Mouse (Mus musculus): ENCODE data around the gene Btbd16. TPM values are rescaled to one million over a fixed set of nuclear protein-coding genes. Genes with fewer than 3 reads are reported as not detected.

Btbd16 gene
- polyA plus RNA-seq, 1 experiment from 2014 or later, result not detected

DNA sequence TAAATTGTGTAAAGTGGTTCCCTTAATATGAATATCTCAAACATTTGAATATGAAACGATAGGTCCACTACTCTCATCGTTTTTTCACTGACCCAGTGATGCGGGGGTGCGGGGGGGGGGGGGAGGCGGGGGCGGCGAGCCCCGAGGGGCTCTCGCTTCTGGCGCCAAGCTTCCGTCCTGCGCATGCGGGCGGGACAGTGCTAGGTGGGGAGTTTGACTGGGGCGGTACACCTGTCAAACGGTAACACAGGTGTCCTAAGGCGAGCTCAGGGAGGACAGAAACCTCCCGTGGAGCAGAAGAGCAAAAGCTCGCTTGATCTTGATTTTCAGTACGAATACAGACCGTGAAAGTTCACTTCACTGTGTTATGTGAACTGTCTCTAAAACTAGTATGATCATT lies 60.4 kb downstream of the Btbd16 start:
- ATAC-seq (replicated peaks; ENCODE audit: low FRiP score) (peak; percentile 96), DNase-seq (ENCODE audit: low spot score) (peak; percentile 95)
- H3K4me2 ChIP-seq (ENCODE audit: low read depth, low read length, severe bottlenecking), result no peak overlapping the region
- no peaks in the 10 kb centered on the region for H3K36me3 ChIP-seq (ENCODE audit: control insufficient read depth, insufficient read depth, low read length)
- H3K9ac ChIP-seq (ENCODE audit: low read length), result no peak overlapping the region
- WGBS, result 15% methylated on average over 21 of the region's 21 CpGs
- peaks cover 41% of the 10 kb centered on the region for H3K27me3 ChIP-seq (ENCODE audit: control insufficient read depth, insufficient read depth, low read length)
- H3K27ac ChIP-seq (ENCODE audit: low read depth, low read length), result no peak overlapping the region
- H3K4me1 ChIP-seq (replicated peaks; ENCODE audit: control insufficient read depth, insufficient read depth, low read length), result peaks cover 29% of the 10 kb centered on the region
- H3K4me3 ChIP-seq (ENCODE audit: low read depth, low read length), result no peak overlapping the region
- H3K9me3 ChIP-seq (ENCODE audit: control insufficient read depth, low read length), result no peaks in the 10 kb centered on the region

DNA sequence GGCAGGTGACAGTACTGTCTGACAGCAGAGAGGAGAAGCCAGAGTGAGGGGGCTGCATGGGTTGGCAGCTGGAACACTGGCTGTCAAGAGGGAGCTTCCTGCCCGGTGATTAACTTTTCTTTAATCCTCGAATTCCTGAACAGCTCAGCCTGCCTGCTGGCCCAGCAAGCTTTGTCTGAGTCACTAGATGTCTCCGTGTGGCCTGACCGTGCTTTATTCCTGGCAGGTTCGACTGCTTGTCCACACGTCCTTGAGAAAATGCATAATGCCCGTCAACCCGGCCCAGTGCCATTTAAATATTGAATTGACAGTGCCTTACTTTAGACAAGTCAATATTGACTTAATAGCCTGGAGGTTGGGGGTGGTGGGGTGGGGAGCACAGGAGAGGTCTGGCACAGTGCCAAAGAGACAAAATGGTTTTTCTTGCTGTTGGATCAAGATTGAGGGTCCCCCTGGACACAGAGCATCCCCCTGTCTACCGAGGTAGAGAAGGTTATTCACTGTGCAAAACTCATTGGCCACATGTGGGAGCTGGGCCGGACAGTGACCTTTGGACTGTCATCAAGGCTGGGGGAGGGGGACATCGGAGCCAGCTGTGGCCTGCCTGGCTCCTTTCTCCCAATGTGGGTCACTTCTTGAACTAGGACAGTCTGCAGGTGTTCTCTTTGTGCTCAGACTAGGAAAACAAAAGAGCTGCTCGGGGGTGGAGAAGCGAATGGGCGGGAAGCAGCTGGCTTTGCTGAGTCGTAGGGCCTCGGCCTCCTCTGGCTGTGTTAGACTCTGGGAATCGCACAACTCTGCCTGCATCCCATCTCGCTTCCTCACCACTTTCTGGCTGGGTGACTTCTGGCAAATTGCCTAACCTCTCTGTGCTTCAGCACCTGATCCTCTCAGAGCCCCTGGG lies 61.3 kb downstream of the Btbd16 start:
- H3K27me3 ChIP-seq (ENCODE audit: control insufficient read depth, insufficient read depth, low read length), result peaks cover 45% of the 10 kb centered on the region
- no peaks in the 10 kb centered on the region for H3K9me3 ChIP-seq (ENCODE audit: control insufficient read depth, low read length)
- ATAC-seq (replicated peaks; ENCODE audit: low FRiP score), result no peak
- H3K9ac ChIP-seq (ENCODE audit: low read length), result no peak overlapping the region
- H3K4me3 ChIP-seq (ENCODE audit: low read depth, low read length), result no peak overlapping the region
- WGBS, result 5% methylated on average over 18 of the region's 18 CpGs
- peaks cover 29% of the 10 kb centered on the region for H3K4me1 ChIP-seq (replicated peaks; ENCODE audit: control insufficient read depth, insufficient read depth, low read length)
- no peaks in the 10 kb centered on the region for H3K36me3 ChIP-seq (ENCODE audit: control insufficient read depth, insufficient read depth, low read length)
- peak; percentile 63 for DNase-seq (ENCODE audit: low spot score)
- no peak overlapping the region for H3K27ac ChIP-seq (ENCODE audit: low read depth, low read length)
- no peak overlapping the region for H3K4me2 ChIP-seq (ENCODE audit: low read depth, low read length, severe bottlenecking)

DNA sequence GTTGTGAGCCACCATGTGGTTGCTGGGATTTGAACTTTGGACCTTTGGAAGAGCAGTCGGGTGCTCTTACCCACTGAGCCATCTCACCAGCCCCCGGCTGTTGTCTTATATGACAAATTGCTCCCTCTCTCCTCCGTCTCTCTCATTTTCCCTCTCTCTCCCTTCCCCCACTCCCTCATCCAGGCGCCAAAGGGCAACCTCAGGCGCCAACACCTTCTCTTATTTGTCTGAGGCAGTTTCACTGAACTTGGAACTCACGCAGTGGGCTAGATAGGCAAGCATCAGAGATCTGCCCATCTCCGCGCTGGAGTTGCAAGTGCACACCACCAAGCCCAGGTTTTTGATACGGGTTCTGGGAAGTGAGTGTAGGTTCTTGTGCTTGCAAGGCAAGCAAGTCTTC lies 62.2 kb downstream of the Btbd16 start:
- Histone ChIP-seq H3K4me2 (ENCODE audit: low read depth, low read length, severe bottlenecking) (no peak overlapping the region), H3K27me3 (ENCODE audit: control insufficient read depth, insufficient read depth, low read length) (peaks cover 47% of the 10 kb centered on the region), H3K36me3 (ENCODE audit: control insufficient read depth, insufficient read depth, low read length) (no peaks in the 10 kb centered on the region), H3K27ac (ENCODE audit: low read depth, low read length) (no peak overlapping the region), H3K9ac (ENCODE audit: low read length) (no peak overlapping the region), H3K4me3 (ENCODE audit: low read depth, low read length) (no peak overlapping the region), H3K4me1 (replicated peaks; ENCODE audit: control insufficient read depth, insufficient read depth, low read length) (peaks cover 29% of the 10 kb centered on the region), H3K9me3 (ENCODE audit: control insufficient read depth, low read length) (no peaks in the 10 kb centered on the region)
- 72% methylated on average over 9 of the region's 9 CpGs for WGBS
- ATAC-seq (replicated peaks; ENCODE audit: low FRiP score) (no peak), DNase-seq (ENCODE audit: low spot score) (no peak)

DNA sequence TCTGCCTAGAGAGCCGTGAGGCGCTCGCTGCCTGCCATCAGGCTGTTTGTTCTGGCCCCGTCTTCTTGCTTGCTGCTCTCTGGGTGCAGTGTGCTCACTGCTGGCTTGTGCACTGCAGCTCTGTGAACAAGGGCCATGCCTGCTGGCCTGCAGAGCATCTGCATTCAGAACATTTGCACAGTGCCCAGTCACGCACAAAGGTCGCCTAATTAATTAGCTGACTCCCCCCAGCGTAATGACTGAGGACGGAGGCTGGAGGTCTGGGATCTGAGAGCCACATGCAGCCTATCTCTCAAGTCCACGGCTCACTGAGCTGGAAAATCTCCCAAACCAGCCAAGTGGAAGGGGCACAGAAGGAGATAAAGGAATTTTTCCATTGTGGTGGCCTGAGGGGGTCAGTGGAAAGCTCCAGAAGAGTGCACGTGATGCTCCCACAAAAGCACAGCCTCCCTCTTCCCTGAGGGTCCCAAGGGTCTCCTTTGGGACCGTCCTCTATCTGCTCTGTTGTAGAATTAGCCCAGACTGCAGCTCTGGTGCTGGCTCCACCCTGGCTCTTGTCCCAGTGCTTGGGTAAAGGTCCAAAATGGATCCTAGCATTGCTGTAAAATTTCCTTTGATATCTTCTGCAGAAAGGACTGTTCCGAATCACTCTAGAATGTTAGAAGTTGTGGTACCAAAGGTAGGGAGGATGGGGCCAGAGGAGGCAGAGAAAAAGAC lies 64.2 kb downstream of the Btbd16 start:
- Histone ChIP-seq H3K27me3 (ENCODE audit: control insufficient read depth, insufficient read depth, low read length) (peaks cover 43% of the 10 kb centered on the region), H3K9me3 (ENCODE audit: control insufficient read depth, low read length) (no peaks in the 10 kb centered on the region), H3K27ac (ENCODE audit: low read depth, low read length) (peak overlapping the region; percentile 41; the same call in 1 of the 2 replicates), H3K4me3 (ENCODE audit: low read depth, low read length) (no peak overlapping the region), H3K36me3 (ENCODE audit: control insufficient read depth, insufficient read depth, low read length) (no peaks in the 10 kb centered on the region), H3K4me2 (ENCODE audit: low read depth, low read length, severe bottlenecking) (no peak overlapping the region), H3K4me1 (replicated peaks; ENCODE audit: control insufficient read depth, insufficient read depth, low read length) (peaks cover 29% of the 10 kb centered on the region), H3K9ac (ENCODE audit: low read length) (no peak overlapping the region; the same call in 1 of the 2 replicates)
- WGBS, result 9% methylated on average over 12 of the region's 12 CpGs
- peak; percentile 74 for DNase-seq (ENCODE audit: low spot score)
- ATAC-seq (replicated peaks; ENCODE audit: low FRiP score), result peak; percentile 80

DNA sequence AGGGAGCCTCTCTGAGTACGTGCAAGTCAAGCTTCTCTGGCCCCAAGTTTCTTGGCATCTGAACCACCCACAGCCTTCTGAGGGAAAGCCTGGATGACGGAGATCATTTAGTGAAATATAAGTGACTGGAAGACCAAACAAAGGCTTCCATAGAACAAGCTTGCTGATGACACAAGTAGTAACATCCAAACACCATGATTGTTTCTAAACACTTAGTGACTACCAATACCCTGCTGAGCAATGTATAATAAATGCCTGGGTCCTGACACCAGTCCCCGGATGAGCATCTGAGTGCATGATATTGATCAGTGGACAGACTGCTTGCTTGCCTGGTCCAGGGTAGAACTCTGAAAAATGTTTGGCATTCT lies 64.8 kb downstream of the Btbd16 start:
- Histone ChIP-seq H3K36me3 (ENCODE audit: control insufficient read depth, insufficient read depth, low read length) (no peaks in the 10 kb centered on the region), H3K27me3 (ENCODE audit: control insufficient read depth, insufficient read depth, low read length) (peaks cover 38% of the 10 kb centered on the region), H3K4me2 (ENCODE audit: low read depth, low read length, severe bottlenecking) (no peak overlapping the region), H3K9ac (ENCODE audit: low read length) (no peak overlapping the region), H3K4me1 (replicated peaks; ENCODE audit: control insufficient read depth, insufficient read depth, low read length) (peaks cover 29% of the 10 kb centered on the region), H3K4me3 (ENCODE audit: low read depth, low read length) (no peak overlapping the region), H3K9me3 (ENCODE audit: control insufficient read depth, low read length) (no peaks in the 10 kb centered on the region), H3K27ac (ENCODE audit: low read depth, low read length) (peak overlapping the region; percentile 41; the same call in 1 of the 2 replicates)
- 37% methylated on average over 3 of the region's 3 CpGs for WGBS
- ATAC-seq (replicated peaks; ENCODE audit: low FRiP score), result no peak
- DNase-seq (ENCODE audit: low spot score), result no peak

DNA sequence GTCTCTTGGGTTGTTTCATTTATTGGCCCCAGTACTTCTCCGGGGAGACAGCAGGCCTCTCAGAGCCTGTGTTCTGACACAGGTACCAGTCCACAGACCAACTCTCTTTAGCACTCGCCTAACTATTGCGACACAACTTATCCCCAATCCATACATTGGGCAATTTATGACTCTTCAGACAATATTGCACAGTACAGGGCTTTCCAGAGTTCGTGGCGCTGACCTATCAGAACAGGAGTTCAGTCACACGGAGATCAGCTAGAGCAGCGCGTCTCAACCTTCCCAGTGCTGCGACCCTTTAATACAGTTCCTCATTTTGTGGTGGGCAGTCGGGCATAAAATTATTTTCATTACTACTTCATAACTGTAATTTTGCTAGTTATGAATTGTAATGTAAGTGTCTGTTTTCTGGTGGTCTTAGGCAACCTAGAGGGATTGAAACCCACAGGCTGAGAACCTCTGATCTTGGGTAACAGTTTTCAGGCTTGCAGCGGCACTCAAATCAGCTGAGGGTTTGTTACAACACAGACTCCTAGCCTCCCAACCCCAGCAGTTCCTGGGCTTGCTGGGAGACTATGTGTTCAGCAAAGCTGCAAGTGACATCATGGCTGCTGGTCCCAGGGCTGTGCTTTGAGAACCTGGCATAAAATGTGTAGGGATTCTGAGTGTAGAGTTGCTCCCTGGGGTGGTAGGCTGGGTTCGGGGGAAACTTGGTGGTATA lies 65.7 kb downstream of the Btbd16 start:
- H3K4me1 ChIP-seq (replicated peaks; ENCODE audit: control insufficient read depth, insufficient read depth, low read length), result peaks cover 27% of the 10 kb centered on the region
- WGBS, result 89% methylated on average over 12 of the region's 12 CpGs
- no peak overlapping the region for H3K9ac ChIP-seq (ENCODE audit: low read length)
- no peak overlapping the region for H3K4me3 ChIP-seq (ENCODE audit: low read depth, low read length)
- H3K27ac ChIP-seq (ENCODE audit: low read depth, low read length), result no peak overlapping the region
- ATAC-seq (replicated peaks; ENCODE audit: low FRiP score), result no peak
- DNase-seq (ENCODE audit: low spot score), result no peak
- H3K36me3 ChIP-seq (ENCODE audit: control insufficient read depth, insufficient read depth, low read length), result no peaks in the 10 kb centered on the region
- H3K4me2 ChIP-seq (ENCODE audit: low read depth, low read length, severe bottlenecking), result no peak overlapping the region
- peaks cover 31% of the 10 kb centered on the region for H3K27me3 ChIP-seq (ENCODE audit: control insufficient read depth, insufficient read depth, low read length)
- no peaks in the 10 kb centered on the region for H3K9me3 ChIP-seq (ENCODE audit: control insufficient read depth, low read length)

DNA sequence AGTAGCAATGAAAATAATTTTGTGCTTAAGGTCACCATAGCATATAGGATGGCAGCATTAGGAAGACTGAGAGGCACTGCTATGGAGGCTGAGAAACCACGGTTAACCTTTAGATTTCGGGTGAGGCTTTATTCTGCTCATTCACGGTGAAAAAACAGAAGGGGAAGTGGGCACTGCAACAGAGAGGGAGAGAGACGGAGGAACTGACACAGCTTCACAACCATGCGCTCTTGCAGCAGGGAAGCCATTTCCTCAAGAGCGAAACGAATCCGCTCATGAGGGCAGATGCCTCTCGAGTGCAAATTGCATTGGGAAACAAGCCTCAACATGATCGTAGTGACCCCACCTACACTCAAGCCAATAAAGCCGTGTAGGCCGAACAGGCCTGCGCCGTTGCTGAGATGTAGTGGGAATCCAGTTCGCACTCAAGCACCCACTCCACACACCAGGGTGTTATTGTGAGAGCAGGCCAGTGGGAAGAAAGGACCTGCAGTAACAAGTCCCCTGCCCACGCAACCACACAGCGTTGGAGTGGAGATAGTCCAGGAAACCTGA lies 73.4 kb downstream of the Btbd16 start:
- no peak for DNase-seq (ENCODE audit: low spot score)
- no peaks in the 10 kb centered on the region for H3K4me1 ChIP-seq (replicated peaks; ENCODE audit: control insufficient read depth, insufficient read depth, low read length)
- H3K4me3 ChIP-seq (ENCODE audit: low read depth, low read length), result no peak overlapping the region
- no peaks in the 10 kb centered on the region for H3K9me3 ChIP-seq (ENCODE audit: control insufficient read depth, low read length)
- no peak overlapping the region for H3K4me2 ChIP-seq (ENCODE audit: low read depth, low read length, severe bottlenecking)
- H3K9ac ChIP-seq (ENCODE audit: low read length), result no peak overlapping the region
- 90% methylated on average over 17 of the region's 17 CpGs for WGBS
- no peaks in the 10 kb centered on the region; the same call in 1 of the 2 replicates for H3K27me3 ChIP-seq (ENCODE audit: control insufficient read depth, insufficient read depth, low read length)
- no peak overlapping the region for H3K27ac ChIP-seq (ENCODE audit: low read depth, low read length)
- no peak for ATAC-seq (replicated peaks; ENCODE audit: low FRiP score)
- no peaks in the 10 kb centered on the region for H3K36me3 ChIP-seq (ENCODE audit: control insufficient read depth, insufficient read depth, low read length)

DNA sequence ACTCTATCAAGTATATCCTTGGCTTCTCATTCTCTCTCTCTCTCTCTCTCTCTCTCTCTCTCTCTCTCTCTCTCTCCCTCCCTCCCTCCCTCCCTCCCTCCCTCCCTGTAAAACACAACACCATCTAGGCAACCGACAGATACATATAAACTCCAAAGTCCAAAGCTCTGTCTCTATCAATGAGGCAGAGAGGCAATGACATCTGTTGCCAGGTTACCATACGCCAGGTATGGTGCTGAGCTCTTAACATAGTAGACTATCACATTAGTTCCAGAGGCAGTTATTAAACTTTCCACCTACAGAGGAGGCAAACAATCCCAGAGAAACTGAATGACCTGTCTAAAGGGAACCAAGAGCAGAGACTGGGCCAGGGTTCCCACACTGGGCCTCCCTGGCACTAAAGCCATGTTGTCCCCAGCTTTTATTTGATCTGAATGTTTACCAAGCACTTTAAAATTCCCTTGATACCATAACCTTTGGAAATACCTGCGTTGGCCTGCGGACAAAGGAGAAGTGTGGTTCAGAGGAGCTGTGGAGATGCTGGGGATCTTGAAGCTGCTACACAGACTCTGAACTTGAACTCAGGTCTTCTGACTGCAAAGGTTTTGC lies 80.9 kb downstream of the Btbd16 start:
- Histone ChIP-seq H3K9me3 (ENCODE audit: control insufficient read depth, low read length) (no peaks in the 10 kb centered on the region), H3K27me3 (ENCODE audit: control insufficient read depth, insufficient read depth, low read length) (no peaks in the 10 kb centered on the region; the same call in 1 of the 2 replicates), H3K4me3 (ENCODE audit: low read depth, low read length) (no peak overlapping the region), H3K4me1 (replicated peaks; ENCODE audit: control insufficient read depth, insufficient read depth, low read length) (no peaks in the 10 kb centered on the region; the same call in 1 of the 2 replicates), H3K4me2 (ENCODE audit: low read depth, low read length, severe bottlenecking) (no peak overlapping the region), H3K27ac (ENCODE audit: low read depth, low read length) (no peak overlapping the region), H3K36me3 (ENCODE audit: control insufficient read depth, insufficient read depth, low read length) (no peaks in the 10 kb centered on the region), H3K9ac (ENCODE audit: low read length) (no peak overlapping the region)
- ATAC-seq (replicated peaks; ENCODE audit: low FRiP score) (no peak), DNase-seq (ENCODE audit: low spot score) (no peak)
- WGBS, result 75% methylated on average over 4 of the region's 4 CpGs

Measured in forebrain, embryonic 11.5 days (tissue).